Mouse (Mus musculus) T-helper 1 cell (primary cell): ENCODE results near the gene Ces1e.
"Not testable (repeated sequence)": the region's sequence is repeated elsewhere in the genome, so short reads cannot be mapped to it uniquely, and the experiment has no call there.

Source experiments
- in situ Hi-C: fragments of 300-600 bp; cut with MboI, MseI; formaldehyde crosslinking; loops from one replicate; pipeline ENCODE4 v1.15.1; 2025; ENCODE audit warnings: high pct_unique_total_duplicates

Ces1e gene

DNA sequence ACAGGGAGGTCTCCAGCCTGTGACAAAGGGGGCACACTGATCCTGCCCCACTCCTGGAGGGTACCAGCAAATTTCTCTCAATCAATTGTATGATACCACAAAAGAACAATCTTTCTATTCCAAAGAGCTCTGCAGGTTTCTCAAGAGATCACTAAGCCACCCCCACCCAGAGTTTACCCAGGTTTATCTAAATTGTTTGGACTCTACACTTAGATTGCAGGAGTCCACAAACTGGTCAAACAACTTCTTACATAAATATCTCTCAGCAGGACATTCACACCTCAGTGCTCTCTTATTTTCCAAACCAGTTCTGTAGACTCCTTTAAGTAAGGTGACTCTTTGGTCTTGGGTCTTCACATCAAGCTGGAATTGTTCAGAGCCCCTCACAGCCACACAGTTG, at the start of gene Ces1e:
Ces1e (minus strand) TSS at position 174 of the 400 bp plus-strand sequence.
- in situ Hi-C loops: no loop called here

DNA sequence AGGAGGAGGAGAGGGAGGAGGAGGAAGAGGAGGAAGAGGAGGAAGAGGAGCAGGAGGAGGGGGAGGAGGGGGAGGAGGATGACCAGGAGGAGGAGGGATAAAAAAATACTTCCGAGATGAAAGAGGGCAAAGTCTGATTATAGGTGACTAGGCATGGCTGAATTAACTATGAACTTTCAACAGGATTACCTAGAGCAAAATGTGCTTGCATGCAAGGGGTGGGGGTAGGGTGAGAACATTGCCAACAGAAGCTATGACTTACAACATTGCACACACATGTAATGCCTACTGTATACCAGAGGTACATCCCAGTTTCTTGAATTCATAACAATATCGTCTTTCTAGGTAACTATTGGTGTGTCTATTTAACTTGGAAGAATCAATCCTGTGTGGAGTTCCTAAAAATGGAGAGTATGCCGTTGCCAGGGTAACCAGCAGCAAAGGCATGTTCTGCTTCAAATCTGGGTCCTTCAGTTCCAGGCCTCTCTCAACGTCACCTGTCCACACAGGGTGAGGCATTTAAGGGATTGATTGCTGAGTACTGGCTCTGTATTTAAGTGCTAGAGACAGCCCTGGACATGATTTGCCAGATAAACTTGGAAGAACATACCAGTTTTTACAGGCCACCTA, 48.9 kb upstream of the Ces1e start:
- in situ Hi-C loops: no loop called here

DNA sequence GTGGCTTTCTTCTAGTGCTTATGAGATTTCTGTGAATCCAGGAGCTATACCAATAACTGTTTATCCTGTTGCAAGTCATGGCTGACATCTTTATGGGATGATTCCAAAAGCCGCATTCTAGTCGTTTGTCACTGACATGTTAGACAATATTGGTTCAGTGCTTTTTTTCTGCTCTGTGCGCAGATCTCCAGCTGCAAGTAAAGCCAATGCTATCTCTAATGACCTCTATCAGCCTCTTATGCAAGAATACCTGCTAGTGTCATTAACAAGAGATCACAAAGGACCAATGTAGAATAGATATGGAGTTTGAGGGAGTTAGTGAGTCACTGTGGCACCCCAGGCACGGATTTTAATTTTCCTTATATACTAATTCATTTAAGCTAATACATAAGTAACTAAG, 45.2 kb upstream of the Ces1e start:
- in situ Hi-C loops: no loop called here

DNA sequence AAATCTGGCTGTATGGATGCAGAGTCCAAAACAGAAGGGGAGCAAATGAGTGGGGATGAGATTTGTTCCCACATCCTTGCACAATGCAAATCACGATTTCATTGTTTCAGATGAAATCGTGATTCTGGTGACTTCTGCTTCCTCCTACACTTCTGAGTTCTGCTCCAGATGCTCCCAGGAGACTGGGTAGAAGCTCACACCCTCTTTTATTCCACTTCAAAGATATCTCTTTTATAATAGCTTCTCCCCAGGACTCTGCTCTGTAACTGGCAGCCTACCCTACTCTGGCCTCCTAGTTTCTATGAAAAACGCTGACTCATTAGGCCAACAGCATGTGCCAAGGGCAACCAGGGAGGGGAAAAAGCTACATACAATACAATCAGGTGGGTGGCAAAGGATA, 43.9 kb upstream of the Ces1e start:
- in situ Hi-C loops: no loop called here

DNA sequence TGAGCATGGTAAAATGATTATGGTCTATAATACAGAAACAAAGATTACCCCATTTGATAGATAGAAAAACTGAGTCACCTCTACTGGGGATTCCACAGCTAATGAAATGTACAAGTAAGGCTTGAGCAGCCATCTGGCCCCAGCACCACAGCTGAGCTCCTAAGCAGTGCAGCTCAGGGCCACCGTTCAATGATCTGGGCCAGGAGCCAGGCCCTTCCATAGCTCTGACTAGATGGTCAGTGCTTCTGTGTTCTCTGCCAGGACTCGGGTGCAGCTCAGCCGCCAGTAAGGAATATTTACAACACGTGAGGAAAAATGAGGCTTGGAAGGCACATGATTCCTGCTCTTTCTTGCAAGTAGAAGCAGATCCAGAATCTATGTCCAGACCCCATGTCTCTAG, 43.3 kb upstream of the Ces1e start:
- in situ Hi-C loops: no loop called here

DNA sequence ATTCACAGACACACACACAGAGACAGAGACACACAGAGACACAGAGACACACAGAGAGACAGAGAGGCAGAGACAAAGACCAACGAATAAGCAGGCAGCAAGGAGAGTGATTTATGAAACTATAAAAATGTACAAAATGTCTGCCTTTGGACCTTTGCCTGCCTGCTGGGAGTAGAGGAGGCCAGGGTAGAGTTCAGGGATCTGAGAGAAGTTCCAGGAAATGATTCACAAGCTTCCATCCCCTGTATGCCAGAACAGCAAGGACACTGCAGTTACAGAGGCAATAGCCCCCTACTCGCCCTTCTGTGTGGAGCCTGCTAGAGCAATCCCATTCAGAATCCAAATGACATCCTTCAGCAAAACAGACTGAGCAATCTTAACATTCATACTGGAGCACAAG, 32.0 kb upstream of the Ces1e start:
- in situ Hi-C loops: loop anchor here (10.0 kb wide), 1 partner anchor 213 kb away; no protein-coding TSS in a partner anchor

DNA sequence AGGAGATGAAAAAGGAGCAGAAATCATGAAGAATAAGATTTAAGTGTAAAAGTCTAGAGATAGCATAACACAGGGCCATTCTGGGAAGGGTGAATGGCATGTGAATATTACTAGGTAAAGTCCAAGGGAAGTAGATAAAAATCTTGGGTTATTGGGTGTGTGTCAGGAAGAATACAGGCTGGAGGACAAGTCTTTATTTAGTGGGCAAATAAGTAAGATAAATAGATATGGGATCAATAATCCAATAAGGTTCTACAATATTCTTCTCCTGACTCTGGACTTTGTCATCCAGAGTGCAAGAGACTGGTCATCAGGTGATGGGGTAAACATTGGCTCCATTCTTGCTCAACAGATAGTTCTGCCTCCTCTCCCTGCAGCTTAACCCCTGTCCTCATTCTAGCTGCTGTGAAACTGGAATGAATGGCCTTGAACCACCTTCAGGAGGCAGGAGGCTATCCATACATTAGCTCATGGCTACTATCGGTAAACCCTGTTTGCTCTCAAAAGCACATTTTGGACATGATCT, 23.0 kb upstream of the Ces1e start:
- in situ Hi-C loops: no loop called here

DNA sequence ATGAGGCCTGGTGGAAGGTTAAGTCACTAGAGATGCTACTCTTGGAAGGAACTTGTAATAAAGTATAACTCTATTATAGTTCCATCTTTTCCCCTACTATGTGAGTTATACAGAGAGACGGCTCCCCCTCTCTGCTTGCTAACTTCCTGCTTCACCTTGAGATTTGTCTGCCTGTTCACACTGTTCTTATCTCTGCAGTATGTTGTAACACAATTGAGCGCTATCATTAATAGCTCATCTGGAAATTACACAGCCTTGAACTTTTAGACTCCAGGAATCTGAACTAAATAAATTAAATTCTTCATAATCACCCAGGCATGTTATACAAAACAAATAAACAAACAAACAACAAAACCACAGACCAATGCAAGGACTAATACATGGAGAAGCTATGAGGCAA, 16.6 kb upstream of the Ces1e start:
- in situ Hi-C loops: loop anchor here (5.0 kb wide), 1 partner anchor 674 kb away; no protein-coding TSS in a partner anchor

DNA sequence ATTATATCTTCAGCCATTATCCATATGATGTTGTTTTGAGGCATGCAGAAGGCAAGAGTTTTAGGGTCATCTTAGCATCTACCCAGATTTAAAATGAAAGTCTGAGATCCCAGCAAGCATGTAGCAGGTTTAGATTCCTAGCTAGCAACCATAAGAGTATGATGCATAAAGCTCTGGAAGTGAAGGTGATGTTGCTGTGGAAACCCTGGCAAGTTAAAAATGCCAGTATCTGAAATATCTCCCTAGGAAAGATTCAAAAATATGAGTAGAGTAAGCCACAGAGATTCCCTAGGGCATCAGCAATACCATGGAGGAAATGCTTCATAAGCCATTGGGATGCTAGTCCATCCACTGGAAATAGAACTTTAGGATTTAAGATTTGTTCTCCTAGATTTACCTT, 10.5 kb upstream of the Ces1e start:
- in situ Hi-C loops: no loop called here

DNA sequence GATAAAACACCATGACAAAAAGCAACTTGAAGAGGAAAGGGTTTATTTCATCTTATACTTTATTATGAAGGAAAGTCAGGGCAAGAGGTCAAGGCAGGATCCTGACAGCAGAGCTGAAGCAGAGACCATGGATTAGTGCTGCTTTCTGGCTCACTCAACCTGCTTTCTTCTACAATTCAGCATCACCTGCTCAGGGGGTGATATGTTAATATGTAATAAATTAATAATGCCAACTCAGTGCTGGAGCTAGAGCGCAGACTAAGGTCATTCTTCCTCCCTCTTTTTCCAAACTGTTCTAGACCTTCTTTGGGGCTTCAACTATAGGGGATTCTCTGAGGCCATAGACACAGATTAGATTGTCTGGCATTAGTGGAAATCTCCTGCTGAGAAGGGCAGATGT, 6.3 kb upstream of the Ces1e start:
- in situ Hi-C loops: no loop called here

DNA sequence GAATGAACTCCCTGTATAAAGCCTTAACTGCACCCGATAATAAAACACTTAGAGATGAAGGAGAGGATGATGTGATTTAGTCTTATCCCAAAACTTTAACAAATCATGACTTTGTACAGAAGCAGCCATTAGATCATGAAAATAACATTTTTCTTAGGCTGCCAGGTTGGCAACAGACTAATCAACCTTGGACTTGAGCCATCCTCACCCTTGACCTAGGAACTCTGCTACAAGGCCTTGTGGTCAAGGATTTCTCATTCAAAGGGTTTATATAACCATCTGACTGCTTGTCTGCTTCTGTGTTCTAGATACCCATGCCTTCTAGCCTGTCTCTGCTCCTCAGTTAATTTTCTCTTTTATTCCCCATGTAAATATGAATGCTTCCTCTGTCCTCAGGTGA, 5.3 kb upstream of the Ces1e start:
- in situ Hi-C loops: no loop called here

DNA sequence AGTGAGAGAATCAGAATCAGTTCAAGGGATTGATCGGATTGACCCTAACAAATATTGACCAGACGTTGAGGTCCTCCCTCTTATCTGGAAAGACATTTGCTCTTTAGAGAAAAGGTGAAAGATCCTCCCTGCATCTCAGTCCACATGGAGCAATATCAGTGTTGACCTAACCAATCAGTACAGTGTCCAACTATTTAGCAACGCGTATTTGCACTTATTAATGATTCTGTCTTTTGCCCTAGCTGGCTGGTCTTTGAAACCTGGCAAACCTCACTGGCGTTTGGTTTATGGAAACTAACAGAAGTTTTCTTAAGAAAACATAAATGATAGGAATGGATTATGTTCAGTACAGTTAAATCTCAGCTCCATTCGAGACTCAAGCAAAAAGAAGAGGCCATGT, 4.6 kb upstream of the Ces1e start:
- in situ Hi-C loops: no loop called here

DNA sequence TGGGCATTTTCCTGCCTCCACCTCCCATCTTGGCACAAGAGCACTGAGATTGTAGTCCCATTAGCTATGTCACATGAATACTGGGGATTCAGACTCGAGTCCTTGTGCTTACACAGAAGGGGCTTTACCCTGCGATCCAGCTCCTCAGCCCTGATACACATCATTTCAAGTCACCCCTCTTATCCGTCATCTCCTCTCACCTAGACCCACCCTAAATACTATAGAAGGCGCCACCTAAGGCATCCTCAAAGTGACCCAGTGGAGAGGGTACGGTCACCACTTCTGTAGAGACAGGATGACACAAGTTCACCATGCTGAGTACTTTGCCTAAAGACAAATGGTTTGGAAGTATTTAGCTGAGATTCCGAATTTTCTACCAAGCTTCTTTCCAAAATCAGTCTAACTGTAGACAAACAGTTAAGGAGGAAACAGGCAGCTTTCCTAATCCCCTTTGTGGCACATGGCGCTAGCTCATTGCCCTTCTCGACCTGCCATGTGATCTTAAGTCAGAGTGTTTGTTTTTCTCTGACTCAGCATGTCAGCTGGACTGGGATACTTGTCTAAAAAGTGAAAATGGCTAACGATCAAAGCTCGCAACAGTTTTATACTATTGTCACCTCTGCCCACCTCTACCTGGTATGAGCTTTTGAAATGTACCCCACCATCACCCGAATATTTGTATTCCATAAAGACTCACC, 597 bp downstream of the Ces1e start:
- in situ Hi-C loops: no loop called here

DNA sequence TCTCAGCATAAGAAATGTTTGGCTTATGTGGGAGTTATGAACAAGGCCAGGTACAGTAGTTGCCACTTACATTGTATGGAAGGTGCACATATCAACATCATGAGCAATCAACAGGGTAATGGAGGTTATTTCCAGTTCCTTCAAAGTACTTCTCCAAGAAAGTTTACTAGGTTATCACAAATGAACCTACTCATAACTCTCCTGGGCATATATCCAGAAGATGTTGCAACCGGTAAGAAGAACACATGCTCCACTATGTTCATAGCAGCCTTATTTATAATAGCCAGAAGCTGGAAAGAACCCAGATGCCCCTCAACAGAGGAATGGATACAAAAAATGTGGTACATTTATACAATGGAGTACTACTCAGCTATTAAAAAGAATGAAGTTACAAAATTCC, 2.9 kb downstream of the Ces1e start:
- in situ Hi-C loops: not testable (repeated sequence)

DNA sequence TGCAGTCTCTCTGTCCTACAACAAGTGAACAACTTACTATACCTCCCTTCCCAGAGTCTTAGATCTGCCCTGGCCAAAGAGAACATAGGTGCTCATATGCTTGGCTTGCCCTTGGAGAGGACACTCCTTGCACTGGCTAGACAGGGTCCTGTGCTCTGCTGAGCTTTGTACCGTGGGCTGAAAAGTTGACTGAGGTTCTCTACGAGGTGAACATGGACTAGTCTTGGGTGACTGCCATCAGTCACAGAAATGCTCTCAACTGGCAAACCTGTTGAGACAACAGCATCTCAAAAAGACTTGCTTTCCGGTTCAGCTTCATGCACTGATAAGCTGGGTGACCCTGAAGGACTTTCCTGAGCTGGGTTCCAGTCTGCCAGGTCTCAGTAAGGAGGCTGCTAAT, 7.5 kb downstream of the Ces1e start:
- in situ Hi-C loops: no loop called here

DNA sequence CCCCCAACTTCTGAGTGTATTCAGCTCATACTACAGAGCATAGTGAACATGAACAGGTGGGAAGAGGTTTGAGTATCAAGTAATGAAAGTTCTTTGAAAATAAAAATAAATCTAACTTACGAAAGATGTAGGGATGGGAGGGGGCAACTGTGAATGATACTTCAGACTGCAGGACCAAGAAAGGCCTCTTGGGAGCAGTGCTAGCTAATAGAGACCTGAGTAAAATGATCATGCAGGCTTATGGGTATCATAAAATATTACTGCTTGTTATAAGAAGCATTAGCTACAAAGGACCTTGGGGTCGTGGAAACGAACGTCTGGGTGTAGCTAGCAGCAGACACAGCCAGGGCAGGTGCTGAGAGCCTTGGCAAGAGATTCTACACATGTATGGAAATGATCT, 11.6 kb downstream of the Ces1e start:
- in situ Hi-C loops: no loop called here

DNA sequence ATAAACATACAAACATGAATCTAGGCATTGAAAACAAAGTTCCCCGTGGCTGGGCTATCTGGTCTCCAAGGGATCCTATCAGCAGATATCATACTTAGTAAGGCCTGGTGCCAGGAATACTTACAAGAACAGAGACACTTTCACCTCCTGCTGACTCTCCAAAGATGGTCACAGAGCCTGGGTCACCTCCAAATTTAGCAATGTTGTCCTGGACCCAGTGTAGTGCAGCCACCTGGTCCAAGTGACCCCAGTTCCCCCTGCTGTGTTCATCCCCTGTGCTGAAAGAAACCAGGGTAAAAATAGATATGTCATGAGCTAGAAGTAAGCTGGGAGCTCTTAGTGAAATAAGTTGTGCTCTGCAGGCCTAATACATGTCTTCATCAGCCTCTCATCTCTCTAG, 12.0 kb downstream of the Ces1e start:
- in situ Hi-C loops: no loop called here

DNA sequence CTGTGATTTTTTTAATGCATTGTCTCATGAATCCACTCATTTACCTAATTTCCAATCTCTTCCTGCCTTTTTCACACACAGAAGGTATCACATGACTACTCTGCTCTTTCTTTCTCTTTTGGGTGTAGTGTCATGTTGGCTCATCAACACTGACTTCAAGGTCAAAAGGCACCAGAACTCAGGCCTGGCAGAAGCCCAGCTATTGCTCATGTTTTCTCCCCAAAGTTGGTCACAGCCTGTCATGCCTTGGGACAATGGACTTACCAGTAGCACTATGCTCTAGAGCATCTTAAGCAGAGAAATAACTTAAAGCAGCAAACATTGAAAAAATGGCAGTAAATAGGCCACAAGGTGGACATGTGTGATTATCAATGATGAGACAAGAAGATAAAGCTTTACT, 18.3 kb downstream of the Ces1e start:
- in situ Hi-C loops: no loop called here

DNA sequence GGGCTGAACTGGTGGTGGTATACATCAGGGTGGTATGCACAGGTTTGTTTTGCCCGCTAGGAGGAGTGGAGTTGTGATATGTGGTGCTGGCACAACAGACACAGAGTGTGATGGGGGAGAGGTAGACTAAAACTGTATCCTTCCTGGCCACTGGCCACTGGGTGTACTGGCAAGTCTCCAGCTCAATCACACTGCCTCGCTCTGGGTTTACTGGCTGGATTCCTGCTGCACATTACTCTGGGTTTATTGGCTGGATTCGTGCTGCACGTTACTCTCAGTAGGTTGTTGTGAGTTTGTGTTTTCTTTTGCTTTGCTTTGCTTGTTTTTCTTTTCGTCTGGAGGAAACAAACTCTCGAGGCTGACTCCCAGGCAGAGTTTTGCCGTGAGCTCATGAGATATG, 30.3 kb downstream of the Ces1e start:
- in situ Hi-C loops: not testable (repeated sequence)

DNA sequence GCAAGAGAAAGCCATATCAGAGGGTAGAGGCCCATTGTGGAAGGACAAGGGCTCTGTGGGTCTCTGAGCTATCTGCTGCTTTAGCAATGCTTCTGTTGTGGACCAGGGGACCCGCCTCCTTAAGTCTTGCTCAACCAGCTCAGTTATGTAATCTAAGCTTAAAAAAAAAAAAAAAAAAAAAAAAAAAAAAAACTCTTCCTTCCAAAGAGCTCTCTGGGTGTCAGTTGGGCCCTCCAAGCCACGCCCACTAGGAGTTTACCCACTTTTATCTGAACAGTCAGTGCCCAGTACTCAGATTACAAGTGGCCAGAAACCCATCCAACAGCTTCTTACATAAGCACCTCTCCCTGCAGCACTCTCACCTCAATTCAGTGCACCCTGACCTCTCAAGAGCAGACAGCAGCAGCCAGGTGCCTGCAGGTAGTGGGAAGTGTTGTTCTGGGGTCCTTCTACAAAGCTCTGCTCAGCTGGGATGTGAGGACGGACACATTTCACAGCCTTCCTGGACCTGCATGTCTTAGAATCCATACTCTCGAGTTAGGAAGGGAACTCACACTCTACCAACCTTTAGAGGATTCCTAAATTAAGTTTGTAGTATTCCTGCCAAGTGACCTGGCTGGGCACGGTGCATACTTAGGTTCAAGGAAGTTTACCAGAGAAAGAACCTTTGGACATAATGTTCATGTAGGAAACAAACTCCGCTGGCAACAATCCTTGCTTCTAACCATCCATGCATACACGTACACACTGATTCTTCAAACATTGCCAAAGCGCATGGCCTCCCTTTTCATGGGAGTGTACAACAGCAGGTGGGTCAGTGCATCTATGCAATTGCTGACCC, 31.5 kb downstream of the Ces1e start, which contains the start of gene Ces1d:
Ces1d (minus strand) TSS at position 154 of the 841 bp plus-strand sequence.
- in situ Hi-C loops: no loop called here

DNA sequence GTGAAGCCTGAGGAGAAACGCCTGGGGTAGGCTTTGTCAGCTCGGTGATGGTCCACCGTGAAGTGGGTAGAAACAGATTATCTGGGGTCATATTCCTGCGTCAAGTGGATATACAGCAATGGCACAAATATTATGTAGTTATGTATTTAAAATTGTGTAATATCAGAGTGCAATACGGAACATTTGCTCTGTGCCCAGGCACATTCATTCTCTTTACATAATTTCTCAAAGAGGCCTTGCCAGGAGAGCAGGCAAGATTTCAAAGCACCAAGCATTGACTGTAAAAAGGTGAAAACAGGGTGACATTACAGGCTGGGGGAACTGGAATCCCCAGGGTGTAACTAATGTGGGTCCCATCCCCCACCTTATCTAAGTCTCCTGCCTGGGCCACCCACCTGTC, 33.0 kb downstream of the Ces1e start:
- in situ Hi-C loops: no loop called here

DNA sequence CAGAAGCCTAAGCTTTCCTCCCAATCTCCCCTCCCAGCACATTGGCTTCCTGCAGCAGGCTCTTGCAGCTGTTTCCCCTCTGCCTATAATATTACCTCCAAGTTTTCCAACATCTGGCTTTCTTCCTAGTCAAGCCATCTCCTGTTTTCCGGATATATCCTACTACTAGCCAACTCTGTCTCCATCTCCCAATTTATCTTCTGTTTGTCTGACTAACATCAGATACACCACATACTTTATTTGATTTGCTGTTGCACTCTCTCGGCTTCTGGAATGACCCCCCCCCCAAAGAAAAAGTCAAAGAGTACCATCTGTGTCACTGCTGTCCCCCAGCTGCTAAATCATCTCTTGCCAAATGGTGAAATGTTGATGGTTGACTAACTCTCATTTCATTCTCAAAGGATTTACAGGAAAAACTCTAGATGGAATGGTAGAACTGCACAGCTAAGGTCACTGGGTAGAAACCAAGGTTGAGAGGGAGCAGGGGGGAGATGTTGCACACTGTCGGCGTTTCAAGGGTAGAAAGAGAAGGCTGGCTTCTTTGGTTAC, 48.8 kb downstream of the Ces1e start:
- in situ Hi-C loops: no loop called here
